Mouse (Mus musculus) layer of hippocampus, adult 6 months (tissue): ENCODE measurements around the gene Golt1b. TPM values are rescaled to one million over a fixed set of nuclear protein-coding genes. Genes with fewer than 3 reads are reported as not detected.

ENCODE experiments used
- long read RNA-seq, 2 experiments: library from polyadenylated mRNA; unstranded; transcript quantifications; one replicate each; pipeline ENCODE4 v2.0.0; 2019 to 2020
- polyA plus RNA-seq: library from polyadenylated mRNA; unstranded; fragments of <200 nt; fragmentation: Nextera tagmentation; gene quantifications from 2 replicates; pipeline ENCODE4 v1.2.3, GENCODE M21; 2021

The Golt1b gene
- 59.6 and 108 TPM in 2 replicates for polyA plus RNA-seq
- long read RNA-seq, experiment 1, transcript Golt1b-201 (5 exons, 2,818 nt) = major isoform, 17 of 109 reads
- long read RNA-seq, experiment 1, partial matches to known transcripts = 0 of 109 reads
- long read RNA-seq, experiment 1, other reads (novel, unspliced or antisense) = 92 of 109 reads
- long read RNA-seq, experiment 2, transcript Golt1b-201 (5 exons, 2,818 nt) = major isoform, 99 of 130 reads
- long read RNA-seq, experiment 2, partial matches to known transcripts = 1 of 130 reads
- long read RNA-seq, experiment 2, other reads (novel, unspliced or antisense) = 27 of 130 reads

DNA sequence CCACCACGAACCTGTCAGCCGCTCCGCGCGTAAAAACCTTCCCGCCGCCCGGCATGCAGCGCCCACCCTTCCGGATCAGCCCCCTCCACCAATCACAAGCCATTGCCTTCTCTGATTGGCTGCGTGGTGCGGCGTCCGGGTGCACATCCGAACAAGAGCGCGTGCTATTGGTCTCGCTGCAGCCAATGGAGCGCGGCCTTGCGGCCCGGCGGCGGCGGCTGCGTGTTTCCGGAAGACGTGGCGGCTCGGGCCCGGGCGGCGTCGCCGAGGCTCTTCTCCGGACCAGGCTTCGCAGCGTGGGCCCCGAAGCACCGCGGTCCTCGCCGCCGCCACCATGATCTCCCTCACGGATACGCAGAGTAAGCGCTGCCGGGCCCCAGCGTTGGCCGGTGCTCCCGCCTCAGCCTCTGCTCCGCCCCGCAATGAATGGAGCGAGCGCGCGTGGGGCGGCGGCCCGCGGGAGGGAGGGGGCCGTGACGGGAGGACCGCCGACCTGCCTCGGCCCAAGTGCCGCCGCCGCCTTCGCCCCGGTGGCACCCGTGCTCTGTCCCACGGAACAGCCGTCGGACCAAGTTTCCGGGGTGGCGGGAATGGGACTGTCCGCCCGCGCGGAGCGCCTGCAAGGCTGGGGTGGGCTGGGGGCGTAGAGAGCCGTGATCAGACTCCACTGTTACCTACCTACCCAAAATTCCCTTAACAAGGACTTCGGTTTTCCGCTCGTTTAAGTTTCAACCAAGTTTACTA is at the start of gene Golt1b, which contains the start of gene Recql:
TSS of gene Golt1b (plus strand) at position 211 of the 744 bp plus-strand sequence.
TSS of gene Recql (minus strand) at position 77 of the 744 bp plus-strand sequence.

GRCm38 (mm10) chr6:142345440-142346038 is 41.5 kb upstream of the Golt1b start, which contains the start of gene Pyroxd1:
Gene Pyroxd1, plus strand, starts transcription at chr6:142345654.

DNA sequence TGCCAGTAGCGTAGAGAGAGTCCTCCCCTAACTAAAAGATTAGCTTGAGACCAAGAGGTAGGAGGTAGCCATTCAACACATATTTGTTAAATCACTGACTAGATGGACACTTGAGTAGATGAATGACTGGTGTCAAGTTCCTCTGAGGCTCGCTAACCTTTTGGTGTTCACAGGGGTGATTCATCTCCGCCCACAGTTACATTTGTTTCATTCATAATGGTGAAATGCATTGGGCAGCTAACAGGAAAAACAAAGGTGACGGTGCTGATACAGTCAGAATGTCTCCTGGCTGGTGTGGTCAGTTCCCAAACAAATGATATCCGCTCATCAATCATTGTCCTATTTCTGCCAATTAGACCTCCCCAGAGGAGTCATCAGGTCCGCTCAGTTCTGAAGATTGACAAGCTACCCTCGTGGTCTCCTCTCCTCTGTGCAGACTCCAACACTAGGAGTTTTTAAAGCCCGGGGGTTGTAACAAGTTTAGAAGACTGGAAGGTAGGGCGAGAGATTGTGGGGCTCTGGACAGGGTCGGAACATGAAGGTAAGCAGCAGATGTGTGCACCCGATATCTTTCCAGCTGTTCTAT is 26.0 kb downstream of the Golt1b start, which contains the start of gene Spx:
TSS of gene Spx (plus strand) at position 536 of the 586 bp plus-strand sequence.

Other genes with a start within 250 kb of the Golt1b start
- gene Slco1a6, start 178.7 kb upstream of the Golt1b start, polyA plus RNA-seq = not detected in 2 replicates
- not detected in 2 replicates for gene Iapp, start 88.8 kb upstream of the Golt1b start, polyA plus RNA-seq
- gene Slco1a5, start 64.2 kb upstream of the Golt1b start, polyA plus RNA-seq = 0.05 and 0.97 TPM in 2 replicates
- 8.0 and 8.6 TPM in 2 replicates for gene Pyroxd1, start 41.6 kb upstream of the Golt1b start, polyA plus RNA-seq
- 14.7 and 16.2 TPM in 2 replicates for gene Recql, start 134 bp upstream of the Golt1b start, polyA plus RNA-seq
- gene Spx, start 26.2 kb downstream of the Golt1b start, polyA plus RNA-seq = 0.28 TPM in 1 of 2 replicates, not detected in the other
- 0.50 TPM in 1 of 2 replicates, not detected in the other for gene Gys2, start 85.9 kb downstream of the Golt1b start, polyA plus RNA-seq
- 1,317 and 1,506 TPM in 2 replicates for gene Ldhb, start 120.7 kb downstream of the Golt1b start, polyA plus RNA-seq
- 2.5 and 4.5 TPM in 2 replicates for gene Kcnj8, start 184.4 kb downstream of the Golt1b start, polyA plus RNA-seq